Mouse (Mus musculus) C2C12 (cell line): ENCODE results near the gene Grhl3.
A peak's percentile ranks its signal among the peaks of the same experiment; 100 is the strongest.

Source experiments
- CTCF ChIP-seq: IDR thresholded peaks from one replicate; pipeline ENCODE4 v1.5.1; 2011; ENCODE audit not compliant: control insufficient read depth, insufficient read depth, insufficient read length
- FOSL1 ChIP-seq: IDR thresholded peaks from one replicate; pipeline ENCODE4 v1.8.0; 2011; ENCODE audit warnings: mild to moderate bottlenecking, low read length; ENCODE audit not compliant: poor library complexity, insufficient read depth, severe bottlenecking

- TF ChIP-seq CTCF (peak; percentile 30), FOSL1 (no peak)
Observed at GRCm38 (mm10) chr4:135508419-135509039, 64.9 kb downstream of the Grhl3 start.
